Comparison of ENCODE assay signal across 8 mouse cellular contexts in the genomic region with DNA sequence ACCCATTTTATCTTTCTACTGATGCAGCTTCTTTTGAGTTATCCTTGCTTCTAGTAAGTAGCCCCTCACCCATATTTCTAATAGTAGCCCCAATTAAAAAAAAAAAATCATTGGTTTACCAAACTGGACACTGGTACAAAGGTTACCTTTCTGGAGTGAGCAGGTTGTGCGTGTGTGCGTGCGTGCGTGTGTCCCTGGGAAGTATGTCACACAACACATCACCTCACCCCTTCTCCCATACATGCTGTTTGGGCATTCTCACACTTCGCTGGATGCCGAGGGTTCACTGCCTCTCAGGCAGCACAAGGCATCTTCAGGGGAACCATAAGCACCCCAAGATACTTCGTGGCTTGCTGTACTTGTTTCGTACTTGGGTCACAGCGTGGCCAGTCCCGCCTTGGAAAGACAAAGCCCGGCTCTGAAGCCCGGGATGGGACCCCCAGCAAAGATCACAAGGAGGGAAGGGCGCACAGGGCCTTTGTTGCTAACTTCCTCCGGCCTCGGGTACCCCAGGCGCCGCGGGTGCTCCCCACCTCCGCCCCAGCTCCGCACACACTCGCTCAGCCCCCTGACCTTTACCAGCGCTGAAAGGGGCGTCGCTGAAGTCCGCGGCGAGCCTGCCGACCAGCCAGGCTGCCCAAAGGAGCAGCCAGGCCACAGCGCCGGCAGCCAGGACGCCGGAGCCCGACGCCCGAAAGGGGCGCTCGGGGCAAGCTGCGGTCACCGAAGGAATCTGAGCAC. TPM values are rescaled to one million over a fixed set of nuclear protein-coding genes. Genes with fewer than 3 reads are reported as not detected.
DNase-seq lines count a peak whose midpoint lies in the region; ATAC-seq and TF ChIP-seq lines count a peak whose summit lies in the region.

No protein-coding gene starts in this region.

- H3K4me3 ChIP-seq in kidney, embryonic 14.5 days (ENCODE audit: low read length): peak overlapping the region; percentile 91
- peak overlapping the region; percentile 93 for H3K4me3 ChIP-seq in bone marrow macrophage, adult 2 months (ENCODE audit: insufficient read depth, low read length)
- H3K4me3 ChIP-seq in hindbrain, embryonic 13.5 days: peak overlapping the region; percentile 97
- H3K4me3 ChIP-seq in midbrain, embryonic 11.5 days (ENCODE audit: low read depth, low read length): peak overlapping the region; percentile 89

- WGBS in kidney, embryonic 14.5 days: 2% methylated on average over 37 of the region's 39 CpGs
- WGBS in hindbrain, embryonic 13.5 days: under 1% methylated on average over 39 of the region's 39 CpGs
- WGBS in midbrain, embryonic 11.5 days: 0% methylated on average over 38 of the region's 39 CpGs

- no peaks in the 10 kb centered on the region for H3K9me3 ChIP-seq in kidney, embryonic 14.5 days (ENCODE audit: control insufficient read depth, low read length)
- H3K9me3 ChIP-seq in hindbrain, embryonic 13.5 days: no peaks in the 10 kb centered on the region
- H3K9me3 ChIP-seq in midbrain, embryonic 11.5 days (ENCODE audit: control insufficient read depth, low read length): no peaks in the 10 kb centered on the region

- no peak for TF ChIP-seq CTCF in bone marrow macrophage, adult 2 months (IDR thresholded peaks at IDR 0.05; ENCODE audit: low read depth, low read length)

- no peak for DNase-seq in kidney, postnatal 4 days
- peak; percentile 97 for DNase-seq in midbrain, embryonic 11.5 days (ENCODE audit: low spot score, missing footprints)
- DNase-seq in cerebellum, adult 8-10 months: no peak
- no peak for DNase-seq in adrenal gland, adult (ENCODE audit: inconsistent age in 2 of 2, low spot score in 1 of 2)
- no peak for DNase-seq in MN1 (ENCODE audit: low spot score)

- H3K27me3 ChIP-seq in kidney, embryonic 14.5 days (ENCODE audit: control insufficient read depth, insufficient read depth, low read length): no peaks in the 10 kb centered on the region
- H3K27me3 ChIP-seq in hindbrain, embryonic 13.5 days: no peaks in the 10 kb centered on the region
- H3K27me3 ChIP-seq in midbrain, embryonic 11.5 days (ENCODE audit: control insufficient read depth, insufficient read depth, low read length): no peaks in the 10 kb centered on the region

- peaks cover 22% of the 10 kb centered on the region for H3K36me3 ChIP-seq in kidney, embryonic 14.5 days (ENCODE audit: control insufficient read depth, insufficient read depth, low read length)
- H3K36me3 ChIP-seq in hindbrain, embryonic 13.5 days: peaks cover 36% of the 10 kb centered on the region
- peaks cover 6% of the 10 kb centered on the region for H3K36me3 ChIP-seq in midbrain, embryonic 11.5 days (ENCODE audit: control insufficient read depth, insufficient read depth, low read length)

- peak overlapping the region; percentile 78 for H3K27ac ChIP-seq in kidney, embryonic 14.5 days (ENCODE audit: low read depth, low read length)
- H3K27ac ChIP-seq in bone marrow macrophage, adult 2 months (ENCODE audit: insufficient read depth, low read depth, low read length): peak overlapping the region; percentile 39
- H3K27ac ChIP-seq in hindbrain, embryonic 13.5 days: peak overlapping the region; percentile 89
- peak overlapping the region; percentile 63 for H3K27ac ChIP-seq in midbrain, embryonic 11.5 days (ENCODE audit: low read depth, low read length)

- H3K4me2 ChIP-seq in kidney, embryonic 14.5 days (replicated peaks; ENCODE audit: low read depth, low read length): peak overlapping the region; percentile 77
- peak overlapping the region; percentile 83 for H3K4me2 ChIP-seq in hindbrain, embryonic 13.5 days
- peak overlapping the region; percentile 80 for H3K4me2 ChIP-seq in midbrain, embryonic 11.5 days

- peaks cover 9% of the 10 kb centered on the region; the same call in 1 of the 2 replicates for H3K4me1 ChIP-seq in kidney, embryonic 14.5 days (ENCODE audit: control insufficient read depth, insufficient read depth, low read length)
- peaks cover 4% of the 10 kb centered on the region; the same call in 1 of the 2 replicates for H3K4me1 ChIP-seq in bone marrow macrophage, adult 2 months (ENCODE audit: control insufficient read depth, insufficient read depth, low read length)
- H3K4me1 ChIP-seq in hindbrain, embryonic 13.5 days (replicated peaks): peaks cover 22% of the 10 kb centered on the region
- H3K4me1 ChIP-seq in midbrain, embryonic 11.5 days (ENCODE audit: control insufficient read depth, insufficient read depth, low read length): peaks cover 10% of the 10 kb centered on the region; the same call in 1 of the 2 replicates

- peak overlapping the region; percentile 86 for H3K9ac ChIP-seq in kidney, embryonic 14.5 days (ENCODE audit: low read depth, low read length)
- peak overlapping the region; percentile 94 for H3K9ac ChIP-seq in hindbrain, embryonic 13.5 days
- peak overlapping the region; percentile 94 for H3K9ac ChIP-seq in midbrain, embryonic 11.5 days (ENCODE audit: low read length)

- TF ChIP-seq POLR2A in bone marrow macrophage, adult 2 months (IDR thresholded peaks at IDR 0.05; ENCODE audit: borderline replicate concordance, low read depth, low read length): no peak

- ATAC-seq in kidney, embryonic 14.5 days (ENCODE audit: low FRiP score, low TSS enrichment): peak; percentile 78
- ATAC-seq in hindbrain, embryonic 13.5 days (ENCODE audit: low FRiP score): peak; percentile 88
- peak; percentile 88 for ATAC-seq in midbrain, embryonic 11.5 days (ENCODE audit: low FRiP score)

RNA-seq across cellular contexts. Expression of gene Pigx, which starts 0.5 kb away (rescaled TPM):
- 147 and 155 TPM in 2 replicates for polyA plus RNA-seq in kidney, embryonic 14.5 days (2014; fragmentation: Nextera tagmentation; extraction: Ambion mirVana)
- 39.1 and 49.3 TPM in 2 replicates for polyA plus RNA-seq in bone marrow macrophage, adult 2 months (2012; ENCODE audit: insufficient read depth, insufficient read length, missing spikeins)
- polyA plus RNA-seq in hindbrain, embryonic 13.5 days (2015; fragmentation: Nextera tagmentation; extraction: Ambion mirVana): 131 and 132 TPM in 2 replicates
- 150 and 153 TPM in 2 replicates for polyA plus RNA-seq in midbrain, embryonic 11.5 days (2014; fragmentation: Nextera tagmentation; extraction: Ambion mirVana)

RNA-seq across cellular contexts. Expression of gene Cep19, which starts 0.5 kb away (rescaled TPM):
- polyA plus RNA-seq in kidney, embryonic 14.5 days (2014; fragmentation: Nextera tagmentation; extraction: Ambion mirVana): 39.7 and 43.8 TPM in 2 replicates
- 10.9 and 12.2 TPM in 2 replicates for polyA plus RNA-seq in bone marrow macrophage, adult 2 months (2012; ENCODE audit: insufficient read depth, insufficient read length, missing spikeins)
- 48.4 and 52.0 TPM in 2 replicates for polyA plus RNA-seq in hindbrain, embryonic 13.5 days (2015; fragmentation: Nextera tagmentation; extraction: Ambion mirVana)
- 51.7 and 56.5 TPM in 2 replicates for polyA plus RNA-seq in midbrain, embryonic 11.5 days (2014; fragmentation: Nextera tagmentation; extraction: Ambion mirVana)

RNA-seq across cellular contexts. Expression of gene Pak2, which starts 19.9 kb away (rescaled TPM):
- 30.3 and 42.0 TPM in 2 replicates for polyA plus RNA-seq in kidney, embryonic 14.5 days (2014; fragmentation: Nextera tagmentation; extraction: Ambion mirVana)
- 58.8 and 63.0 TPM in 2 replicates for polyA plus RNA-seq in bone marrow macrophage, adult 2 months (2012; ENCODE audit: insufficient read depth, insufficient read length, missing spikeins)
- 35.3 and 36.2 TPM in 2 replicates for polyA plus RNA-seq in hindbrain, embryonic 13.5 days (2015; fragmentation: Nextera tagmentation; extraction: Ambion mirVana)
- polyA plus RNA-seq in midbrain, embryonic 11.5 days (2014; fragmentation: Nextera tagmentation; extraction: Ambion mirVana): 49.6 and 59.6 TPM in 2 replicates

Comparison
In these comparisons a context has a peak if more than half of its experiments do, and no peak if none do; other contexts are left out.
1. H3K27ac ChIP-seq: peak in every context shown above with its lines; median percentile 89 in hindbrain, embryonic 13.5 days; 78 in kidney, embryonic 14.5 days; 63 in midbrain, embryonic 11.5 days; 39 in bone marrow macrophage, adult 2 months.